ENCODE assay signal across 13 mouse cellular contexts in genomic region chr1:138596127-138596706, GRCm38 (mm10). TPM values are rescaled to one million over a fixed set of nuclear protein-coding genes. Genes with fewer than 3 reads are reported as not detected.
DNase-seq lines count a peak whose midpoint lies in the region; ATAC-seq and TF ChIP-seq lines count a peak whose summit lies in the region.
"Had no signal": no experiment of that assay in that cellular context is flagged by ENCODE, and none has a peak within 500 bp of the region (broad histone marks: within the 10 kb centered on the region; RNA-seq: fewer than 3 reads in every experiment).

No protein-coding gene starts in this region.

- no peak for DNase-seq in frontal cortex, postnatal 14 days (ENCODE audit: low spot score in 2 of 2)
- DNase-seq in midbrain, embryonic 14.5 days: no peak
- DNase-seq in Muller cell, postnatal 12 days (ENCODE audit: inconsistent ontology term): no peak
- DNase-seq: kidney, adult 18-20 months had no signal

- H3K4me2 ChIP-seq in midbrain, embryonic 14.5 days (ENCODE audit: low read length): no peak overlapping the region
- no peak overlapping the region for H3K4me2 ChIP-seq in midbrain, embryonic 15.5 days
- no peak overlapping the region for H3K4me2 ChIP-seq in stomach, embryonic 15.5 days
- H3K4me2 ChIP-seq: limb, embryonic 13.5 days; midbrain, embryonic 12.5 days; neural tube, embryonic 15.5 days had no signal

- no peaks in the 10 kb centered on the region for H3K36me3 ChIP-seq in midbrain, embryonic 14.5 days (ENCODE audit: control insufficient read depth, insufficient read depth, low read length)
- H3K36me3 ChIP-seq in midbrain, embryonic 15.5 days (replicated peaks): no peaks in the 10 kb centered on the region
- no peaks in the 10 kb centered on the region for H3K36me3 ChIP-seq in stomach, embryonic 15.5 days
- H3K36me3 ChIP-seq: neural tube, embryonic 15.5 days had no signal

- 0 out of 2 replicates have a peak, but pooled peaks cover 3% of the 10 kb centered on the region for H3K4me1 ChIP-seq in midbrain, embryonic 14.5 days (ENCODE audit: control insufficient read depth, insufficient read depth, low read length)
- H3K4me1 ChIP-seq in midbrain, embryonic 15.5 days: peaks cover 6% of the 10 kb centered on the region; the same call in 1 of the 2 replicates
- H3K4me1 ChIP-seq in cortical plate, adult 2 months (ENCODE audit: control insufficient read depth, insufficient read depth, low read length): peaks cover 3% of the 10 kb centered on the region; the same call in 1 of the 2 replicates
- H3K4me1 ChIP-seq in stomach, embryonic 15.5 days: no peaks in the 10 kb centered on the region
- H3K4me1 ChIP-seq: neural tube, embryonic 15.5 days had no signal

- no peak for TF ChIP-seq POLR2A in cortical plate, adult 2 months (IDR thresholded peaks at IDR 0.05; ENCODE audit: extremely low read depth, insufficient read depth, low read length)

- no peak for TF ChIP-seq CTCF in cortical plate, adult 2 months (IDR thresholded peaks at IDR 0.05; ENCODE audit: extremely low read depth, insufficient read depth, low read length)

- 0 out of 2 replicates have a peak overlapping the region, but pooled peaks have one; percentile 2 for H3K27ac ChIP-seq in midbrain, embryonic 14.5 days (replicated peaks; ENCODE audit: low read depth, low read length)
- no peak overlapping the region for H3K27ac ChIP-seq in midbrain, embryonic 15.5 days
- 0 out of 2 replicates have a peak overlapping the region, but pooled peaks have one; percentile 73 for H3K27ac ChIP-seq in cortical plate, adult 2 months (ENCODE audit: insufficient read depth, low read length)
- H3K27ac ChIP-seq in stomach, embryonic 15.5 days: 0 out of 2 replicates have a peak overlapping the region, but pooled peaks have one; percentile 48
- H3K27ac ChIP-seq: limb, embryonic 13.5 days; midbrain, embryonic 12.5 days; neural tube, embryonic 15.5 days had no signal

- H3K9ac ChIP-seq in midbrain, embryonic 14.5 days (replicated peaks; ENCODE audit: low read length): no peak overlapping the region
- H3K9ac ChIP-seq in midbrain, embryonic 15.5 days: no peak overlapping the region
- no peak overlapping the region for H3K9ac ChIP-seq in stomach, embryonic 15.5 days
- H3K9ac ChIP-seq: limb, embryonic 13.5 days; midbrain, embryonic 12.5 days; neural tube, embryonic 15.5 days had no signal

- ATAC-seq in frontal cortex, adult (ENCODE audit: low TSS enrichment): peak; percentile 64
- no peak for ATAC-seq in midbrain, embryonic 14.5 days (ENCODE audit: low FRiP score, low TSS enrichment)
- no peak for ATAC-seq in midbrain, embryonic 15.5 days (replicated peaks)
- no peak for ATAC-seq in stomach, embryonic 15.5 days (ENCODE audit: insufficient read depth, low FRiP score, low read depth)
- no peak for ATAC-seq in erythroid progenitor cell, adult 5-6 weeks (replicated peaks; ENCODE audit: low FRiP score, poor library complexity, severe bottlenecking)

- no peak overlapping the region for H3K4me3 ChIP-seq in midbrain, embryonic 14.5 days (replicated peaks; ENCODE audit: low read depth, low read length)
- H3K4me3 ChIP-seq in midbrain, embryonic 15.5 days: no peak overlapping the region
- H3K4me3 ChIP-seq in cortical plate, adult 2 months (ENCODE audit: insufficient read depth, low read length): no peak overlapping the region
- no peak overlapping the region for H3K4me3 ChIP-seq in stomach, embryonic 15.5 days (replicated peaks)
- H3K4me3 ChIP-seq: erythroblast, embryonic 14.5 days; limb, embryonic 13.5 days; midbrain, embryonic 12.5 days; neural tube, embryonic 15.5 days had no signal

- no peaks in the 10 kb centered on the region for H3K9me3 ChIP-seq in midbrain, embryonic 14.5 days (ENCODE audit: control insufficient read depth, low read length)
- no peaks in the 10 kb centered on the region for H3K9me3 ChIP-seq in midbrain, embryonic 15.5 days
- H3K9me3 ChIP-seq in stomach, embryonic 15.5 days: no peaks in the 10 kb centered on the region
- H3K9me3 ChIP-seq: limb, embryonic 13.5 days; midbrain, embryonic 12.5 days; neural tube, embryonic 15.5 days had no signal

- 65% methylated on average over 4 of the region's 4 CpGs for WGBS in midbrain, embryonic 14.5 days
- 69% methylated on average over 4 of the region's 4 CpGs for WGBS in midbrain, embryonic 15.5 days
- 53% methylated on average over 4 of the region's 4 CpGs for WGBS in stomach, embryonic 15.5 days

- no peaks in the 10 kb centered on the region for H3K27me3 ChIP-seq in midbrain, embryonic 14.5 days (ENCODE audit: control insufficient read depth, insufficient read depth, low read length)
- H3K27me3 ChIP-seq in midbrain, embryonic 15.5 days (replicated peaks): no peaks in the 10 kb centered on the region
- H3K27me3 ChIP-seq in stomach, embryonic 15.5 days (replicated peaks): no peaks in the 10 kb centered on the region
- H3K27me3 ChIP-seq: limb, embryonic 13.5 days; midbrain, embryonic 12.5 days; neural tube, embryonic 15.5 days had no signal

RNA-seq across cellular contexts. Expression of gene Nek7, which starts 23.7 kb away (rescaled TPM):
- polyA plus RNA-seq in midbrain, embryonic 14.5 days (2014; fragmentation: Nextera tagmentation; extraction: Ambion mirVana): 13.1 and 24.3 TPM in 2 replicates
- 17.8 and 21.4 TPM in 2 replicates for polyA plus RNA-seq in midbrain, embryonic 15.5 days (2015; fragmentation: Nextera tagmentation; extraction: Ambion mirVana)
- 24.2 and 25.2 TPM in 2 replicates for polyA plus RNA-seq in cortical plate, adult 2 months (2012; rRNA removed)
- 35.9 and 36.1 TPM in 2 replicates for polyA plus RNA-seq in stomach, embryonic 15.5 days (2015; fragmentation: Nextera tagmentation; extraction: Ambion mirVana)
- total RNA-seq in erythroid progenitor cell, adult 5-6 weeks (2015; ENCODE audit: low replicate concordance): 16.2 and 23.5 TPM in 2 replicates
- 15.2 and 16.0 TPM in 2 replicates for total RNA-seq in erythroid progenitor cell, adult 5-6 weeks (2017; ENCODE audit: low replicate concordance)
